Mouse (Mus musculus): ENCODE results near the gene Krtap21-1. TPM values are rescaled to one million over a fixed set of nuclear protein-coding genes. Genes with fewer than 3 reads are reported as not detected.

Krtap21-1 gene
- total RNA-seq (2021), result not detected

DNA sequence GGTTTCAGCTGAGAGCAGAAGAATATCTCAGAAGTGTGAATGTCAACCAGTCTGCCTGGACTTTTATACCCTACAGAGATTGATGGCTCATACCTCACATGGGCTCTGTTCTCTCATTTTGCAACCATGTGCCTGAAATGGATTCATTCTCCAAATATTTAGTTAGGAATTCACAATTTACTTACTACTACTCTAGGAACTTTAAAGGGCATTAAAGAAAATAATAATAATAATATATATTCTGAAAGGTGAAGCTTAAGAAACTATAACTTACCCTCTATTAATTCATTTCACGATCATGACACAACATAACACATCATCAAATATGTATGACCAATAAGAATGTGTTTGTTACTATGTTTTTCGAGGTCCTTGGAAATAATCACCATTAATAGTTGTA lies at the start of gene Krtap21-1:
Krtap21-1 (minus strand) TSS at position 101 of the 400 bp plus-strand sequence.
- no peak for DNase-seq (ENCODE audit: extremely low spot score in 1 of 2, low spot score in 2 of 2)
- intact Hi-C loops (cut with DNase I), result no loop called here

DNA sequence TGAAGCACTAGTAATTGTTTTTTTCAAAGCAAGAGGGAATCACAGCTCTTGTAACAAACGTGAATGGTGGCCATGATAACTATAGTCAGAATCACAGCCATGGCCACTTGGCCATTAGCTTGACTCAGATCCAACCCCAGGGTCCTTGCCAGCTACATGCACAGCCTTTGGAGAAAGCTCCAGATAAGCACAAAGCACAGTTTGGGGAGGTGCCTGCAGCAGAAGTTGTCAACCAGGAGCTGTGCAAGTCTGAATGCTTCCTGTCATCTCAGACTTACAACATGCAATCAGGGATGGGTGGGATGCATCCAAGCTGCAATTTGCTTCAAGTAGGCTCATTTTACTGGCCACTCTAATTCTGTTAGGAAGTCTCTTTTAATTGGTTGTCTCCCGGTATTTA lies 25.9 kb upstream of the Krtap21-1 start:
- DNase-seq (ENCODE audit: extremely low spot score in 1 of 2, low spot score in 2 of 2), result peak in 1 of 2 experiments; percentile 1
- intact Hi-C loops (cut with DNase I), result no loop called here

GRCm38 (mm10) chr16:89425310-89425709 lies 21.6 kb upstream of the Krtap21-1 start:
- no peak for DNase-seq (ENCODE audit: extremely low spot score in 1 of 2, low spot score in 2 of 2)
- intact Hi-C loops (cut with DNase I), result no loop called here

- intact Hi-C loops (cut with DNase I), result no loop called here
- DNase-seq (ENCODE audit: extremely low spot score in 1 of 2, low spot score in 2 of 2), result no peak
Measured at GRCm38 (mm10) chr16:89420011-89420410, 16.3 kb upstream of the Krtap21-1 start, which contains the start of gene Krtap6-2. Gene Krtap6-2, minus strand, starts transcription at chr16:89420111.

DNA sequence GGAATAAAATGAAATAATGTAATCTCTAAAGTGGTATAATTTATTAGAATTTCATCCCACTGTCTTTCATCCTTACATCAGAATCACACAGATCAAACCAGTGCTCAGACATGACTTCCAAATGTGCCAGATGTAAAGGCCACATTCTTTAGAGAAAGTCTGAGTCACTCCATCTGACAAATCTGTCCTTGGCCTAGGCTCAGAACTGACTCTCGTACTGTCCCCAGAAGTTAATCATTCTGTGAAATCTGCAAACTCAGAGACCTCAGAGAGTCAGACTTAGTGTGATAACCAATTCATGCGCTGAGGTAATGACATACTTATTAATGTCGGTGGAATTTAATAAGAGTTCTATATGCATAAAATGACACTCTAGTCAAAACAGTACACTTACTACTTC lies 12.6 kb upstream of the Krtap21-1 start:
- intact Hi-C loops (cut with DNase I), result no loop called here
- no peak for DNase-seq (ENCODE audit: extremely low spot score in 1 of 2, low spot score in 2 of 2)

- intact Hi-C loops (cut with DNase I), result no loop called here
- DNase-seq (ENCODE audit: extremely low spot score in 1 of 2, low spot score in 2 of 2), result no peak
Measured at GRCm38 (mm10) chr16:89410345-89411068, 6.8 kb upstream of the Krtap21-1 start.

GRCm38 (mm10) chr16:89372734-89373461 lies 30.8 kb downstream of the Krtap21-1 start:
- intact Hi-C loops (cut with DNase I), result no loop called here
- DNase-seq (ENCODE audit: extremely low spot score in 1 of 2, low spot score in 2 of 2), result no peak

Other genes starting within 250 kb of the Krtap21-1 start
- gene Gm9789, start 245.9 kb downstream of the Krtap21-1 start, total RNA-seq (2021), result not detected
- not detected for gene Gm7735, start 234.4 kb downstream of the Krtap21-1 start, total RNA-seq (2021)
- not detected for gene 1110057P08Rik, start 229.1 kb downstream of the Krtap21-1 start, total RNA-seq (2021)
- not detected for gene Krtap20-2, start 198.0 kb downstream of the Krtap21-1 start, total RNA-seq (2021)
- gene Krtap6-2, start 16.2 kb upstream of the Krtap21-1 start, total RNA-seq (2021), result not detected
- not detected for gene Krtap8-1, start 84.1 kb upstream of the Krtap21-1 start, total RNA-seq (2021)
- under 1 TPM; 0.60 to 0.63 TPM for gene Krtap7-1, start 104.5 kb upstream of the Krtap21-1 start, total RNA-seq (2021)
- gene Krtap11-1, start 167.3 kb upstream of the Krtap21-1 start, total RNA-seq (2021), result not detected

All from left cerebral cortex, postnatal 10 days (tissue).